Mouse (Mus musculus) midbrain, embryonic 16.5 days (tissue): ENCODE data around the gene Slc38a1. TPM values are rescaled to one million over a fixed set of nuclear protein-coding genes. Genes with fewer than 3 reads are reported as not detected.
A peak's percentile ranks its signal among the peaks of the same experiment; 100 is the strongest.

Source experiments
- ATAC-seq: fragments of 200-750 bp; cut with Nextera tagmentation; 2 replicates; pipeline ENCODE4 v1.8.0; 2017; ENCODE audit warnings: moderate TSS enrichment
- H3K27ac ChIP-seq: fragments of 300-500 bp; sonication (generic); 2 replicates; pipeline ENCODE4 v1.5.1; 2014; ENCODE audit warnings: mild to moderate bottlenecking, low read length, mixed read lengths
- H3K27me3 ChIP-seq: fragments of 300-500 bp; sonication (generic); 2 replicates; pipeline ENCODE4 v1.6.1; 2014; ENCODE audit warnings: low read depth, low read length, mixed read lengths; ENCODE audit not compliant: control insufficient read depth, insufficient read depth
- H3K36me3 ChIP-seq: fragments of 300-500 bp; sonication (generic); 2 replicates; pipeline ENCODE4 v1.6.1; 2014; ENCODE audit warnings: mild to moderate bottlenecking, low read length, moderate library complexity, mixed read lengths; ENCODE audit not compliant: control insufficient read depth, insufficient read depth
- H3K4me1 ChIP-seq: fragments of 300-500 bp; sonication (generic); 2 replicates; pipeline ENCODE4 v1.6.1; 2014; ENCODE audit warnings: mild to moderate bottlenecking, low read length, mixed read lengths; ENCODE audit not compliant: control insufficient read depth, insufficient read depth
- H3K4me2 ChIP-seq: fragments of 300-500 bp; sonication (generic); 2 replicates; pipeline ENCODE4 v1.6.1; 2014; ENCODE audit warnings: mild to moderate bottlenecking, low read length, mixed read lengths
- H3K4me3 ChIP-seq: fragments of 300-500 bp; sonication (generic); 2 replicates; pipeline ENCODE4 v1.5.1; 2014; ENCODE audit warnings: low read depth, mild to moderate bottlenecking, low read length, moderate library complexity, mixed read lengths
- H3K9ac ChIP-seq: fragments of 300-500 bp; sonication (generic); 2 replicates; pipeline ENCODE4 v1.6.1; 2014; ENCODE audit warnings: low read depth, low read length, mixed read lengths
- H3K9me3 ChIP-seq: fragments of 300-500 bp; sonication (generic); replicated peaks from 2 replicates; pipeline ENCODE4 v1.6.1; 2014; ENCODE audit warnings: mild to moderate bottlenecking, low read length, mixed read lengths; ENCODE audit not compliant: control insufficient read depth, poor library complexity, severe bottlenecking
- WGBS: fragments of 180-500 bp; shearing (Covaris S2); extraction: QIAGEN DNeasy Blood & Tissue Kit; methylation state at CpG from one replicate; pipeline ENCODE4 v1.1.7; 2014; 5-methylcytosine and 5-hydroxymethylcytosine counted together
- polyA plus RNA-seq: library from polyadenylated mRNA; unstranded; fragments of >200 nt; fragmentation: Nextera tagmentation; extraction: Ambion mirVana; gene quantifications from 2 replicates; pipeline ENCODE4 v1.2.1, GENCODE M21; 2015

Slc38a1 gene
- 120 and 142 TPM in 2 replicates for polyA plus RNA-seq

- under 1% methylated on average over 63 of the region's 70 CpGs for WGBS
- peak within 1 kb of the TSS; percentile 88 for H3K4me2 ChIP-seq
- no peaks in the 10 kb centered on the region for H3K9me3 ChIP-seq
- H3K27me3 ChIP-seq = no peaks in the 10 kb centered on the region
- peak within 1 kb of the TSS; percentile 100 for H3K9ac ChIP-seq
- ATAC-seq = peak; percentile 76
- no peaks in the 10 kb centered on the region for H3K36me3 ChIP-seq
- peak within 1 kb of the TSS; percentile 100 for H3K27ac ChIP-seq
- peaks cover 26% of the 10 kb centered on the region for H3K4me1 ChIP-seq
- H3K4me3 ChIP-seq = peak within 1 kb of the TSS; percentile 90
Observed at GRCm38 (mm10) chr15:96642436-96643405, at the start of gene Slc38a1. Slc38a1 (minus strand) TSS chr15:96642913.

- ATAC-seq = no peak
- 94% methylated on average over 11 of the region's 11 CpGs for WGBS
- Histone ChIP-seq H3K4me3 (no peak overlapping the region), H3K4me1 (peaks cover 28% of the 10 kb centered on the region), H3K36me3 (peaks cover 47% of the 10 kb centered on the region), H3K9ac (no peak overlapping the region), H3K9me3 (no peaks in the 10 kb centered on the region), H3K4me2 (no peak overlapping the region), H3K27me3 (no peaks in the 10 kb centered on the region), H3K27ac (no peak overlapping the region)
Observed at GRCm38 (mm10) chr15:96692401-96692800, 49.7 kb upstream of the Slc38a1 start.

DNA sequence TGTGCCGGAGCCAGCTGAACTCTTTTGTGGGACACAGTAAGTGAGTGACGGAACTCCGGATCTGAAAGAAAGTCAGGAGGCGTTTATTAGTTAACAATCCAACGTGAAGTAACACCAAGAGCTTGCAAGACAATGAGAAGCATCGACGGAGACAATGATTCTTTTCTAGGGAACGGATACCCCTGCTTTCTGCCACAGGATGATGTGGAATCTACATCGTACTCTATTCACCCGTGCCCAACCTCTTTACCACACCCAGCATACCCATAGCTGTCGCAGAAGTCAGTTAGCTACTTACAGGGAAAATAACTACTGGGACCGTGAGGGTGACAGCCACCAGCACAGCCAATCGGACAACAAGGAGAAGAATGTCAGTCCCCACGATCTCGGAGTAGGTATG is 48.7 kb upstream of the Slc38a1 start:
- Histone ChIP-seq H3K4me2 (no peak overlapping the region), H3K4me1 (peaks cover 18% of the 10 kb centered on the region), H3K9ac (no peak overlapping the region), H3K27ac (no peak overlapping the region), H3K27me3 (no peaks in the 10 kb centered on the region), H3K4me3 (no peak overlapping the region), H3K36me3 (peaks cover 49% of the 10 kb centered on the region), H3K9me3 (no peaks in the 10 kb centered on the region)
- 92% methylated on average over 15 of the region's 15 CpGs for WGBS
- ATAC-seq = no peak

- H3K4me3 ChIP-seq = no peak overlapping the region
- H3K27me3 ChIP-seq = no peaks in the 10 kb centered on the region
- WGBS = 91% methylated on average over 13 of the region's 13 CpGs
- no peak overlapping the region for H3K9ac ChIP-seq
- ATAC-seq = no peak
- no peak overlapping the region for H3K27ac ChIP-seq
- no peak overlapping the region for H3K4me2 ChIP-seq
- peaks cover 49% of the 10 kb centered on the region for H3K36me3 ChIP-seq
- peaks cover 12% of the 10 kb centered on the region for H3K4me1 ChIP-seq
- H3K9me3 ChIP-seq = no peaks in the 10 kb centered on the region
Observed at GRCm38 (mm10) chr15:96690829-96691228, 48.1 kb upstream of the Slc38a1 start.

DNA sequence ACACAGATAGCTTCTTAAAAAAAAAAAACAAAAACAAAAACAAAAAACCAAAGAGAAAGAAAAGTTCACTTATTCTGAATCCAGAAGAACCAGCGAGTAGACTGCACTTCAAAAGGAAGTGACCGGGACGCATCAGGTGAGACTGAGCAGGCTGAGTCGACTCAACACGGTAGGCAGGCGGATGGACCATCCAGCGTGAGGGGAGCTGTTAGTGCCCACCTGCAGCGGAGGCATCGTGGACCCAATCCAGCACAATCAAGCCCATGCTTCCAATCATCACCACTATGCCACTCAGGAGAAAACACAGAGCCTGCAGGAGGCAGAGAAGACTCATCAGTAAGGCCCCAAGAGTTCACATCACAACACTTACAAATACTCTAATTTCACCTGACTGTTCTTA is 47.2 kb upstream of the Slc38a1 start:
- ATAC-seq = no peak
- WGBS = 90% methylated on average over 9 of the region's 9 CpGs

DNA sequence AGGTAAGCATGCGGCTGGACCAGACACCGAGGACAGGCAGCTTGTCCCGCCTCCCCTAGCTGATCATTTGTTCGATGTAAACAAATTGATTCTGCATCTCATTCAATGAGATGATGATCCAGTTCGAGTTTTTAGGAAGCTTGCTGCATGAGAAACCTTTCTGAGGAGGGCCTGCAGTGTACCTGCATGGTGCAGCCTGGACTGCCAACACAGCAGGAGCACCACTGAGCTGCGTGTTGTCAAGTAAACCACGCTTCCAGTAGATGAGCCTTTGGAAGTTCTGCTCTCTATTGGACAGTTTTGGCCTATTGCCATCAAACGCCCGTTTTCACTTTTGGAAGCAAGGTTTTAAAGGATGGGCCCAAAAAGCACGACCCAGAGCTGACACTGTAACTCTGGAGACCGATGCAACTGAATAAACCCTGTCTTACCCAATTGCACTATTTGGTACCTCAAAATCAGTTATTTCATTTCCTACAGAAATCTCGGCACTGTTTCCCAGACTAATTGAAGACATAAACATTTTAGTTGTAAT is 46.1 kb upstream of the Slc38a1 start:
- WGBS = 87% methylated on average over 12 of the region's 12 CpGs
- Histone ChIP-seq H3K4me1 (peaks cover 5% of the 10 kb centered on the region; the same call in 1 of the 2 replicates), H3K9ac (no peak overlapping the region), H3K36me3 (peaks cover 40% of the 10 kb centered on the region), H3K4me2 (no peak overlapping the region), H3K9me3 (no peaks in the 10 kb centered on the region), H3K4me3 (no peak overlapping the region), H3K27me3 (no peaks in the 10 kb centered on the region), H3K27ac (no peak overlapping the region)
- ATAC-seq = no peak

More for the DNA sequence above, 47.2 kb upstream of the Slc38a1 start:
- Histone ChIP-seq H3K4me1 (peaks cover 4% of the 10 kb centered on the region; the same call in 1 of the 2 replicates), H3K9ac (no peak overlapping the region), H3K27ac (no peak overlapping the region), H3K4me2 (no peak overlapping the region), H3K4me3 (no peak overlapping the region), H3K36me3 (peaks cover 46% of the 10 kb centered on the region), H3K27me3 (no peaks in the 10 kb centered on the region), H3K9me3 (no peaks in the 10 kb centered on the region)

DNA sequence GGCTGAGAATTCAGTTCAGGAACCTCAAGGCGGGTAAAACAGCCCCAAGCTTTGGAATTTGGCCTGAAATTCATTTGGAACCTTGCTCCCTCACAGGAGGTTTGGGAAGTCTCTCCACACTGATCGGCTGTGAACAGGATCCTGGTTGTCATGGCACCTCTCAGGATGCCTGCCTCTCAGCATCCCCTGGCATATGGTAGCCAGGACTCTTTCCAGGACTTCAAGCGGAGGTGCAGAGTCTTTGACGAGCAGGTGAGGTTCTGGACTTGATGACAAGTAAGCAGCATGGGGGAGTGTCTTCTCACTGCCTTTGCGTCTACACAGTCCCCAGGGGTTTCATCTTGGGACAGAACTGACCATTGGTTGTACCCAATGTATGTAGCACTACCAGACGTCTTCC is 45.3 kb upstream of the Slc38a1 start:
- Histone ChIP-seq H3K4me2 (no peak overlapping the region), H3K4me3 (no peak overlapping the region), H3K27me3 (no peaks in the 10 kb centered on the region), H3K9ac (no peak overlapping the region), H3K36me3 (peaks cover 32% of the 10 kb centered on the region), H3K4me1 (peaks cover 5% of the 10 kb centered on the region; the same call in 1 of the 2 replicates), H3K27ac (no peak overlapping the region), H3K9me3 (no peaks in the 10 kb centered on the region)
- 77% methylated on average over 6 of the region's 6 CpGs for WGBS
- ATAC-seq = no peak

- Histone ChIP-seq H3K36me3 (peaks cover 25% of the 10 kb centered on the region), H3K9ac (no peak overlapping the region), H3K4me3 (no peak overlapping the region), H3K4me2 (no peak overlapping the region), H3K4me1 (peaks cover 5% of the 10 kb centered on the region; the same call in 1 of the 2 replicates), H3K9me3 (no peaks in the 10 kb centered on the region), H3K27me3 (no peaks in the 10 kb centered on the region), H3K27ac (no peak overlapping the region)
- ATAC-seq = no peak
- 60% methylated on average over 1 of the region's 1 CpGs for whole genome bisulfite sequencing
Observed at GRCm38 (mm10) chr15:96687366-96687765, 44.7 kb upstream of the Slc38a1 start.
